Mouse (Mus musculus): ENCODE results near the gene Glra3.

Glra3 gene

GRCm38 (mm10) chr8:55939870-55940525 is at the start of gene Glra3:
Gene Glra3 (plus strand): TSS chr8:55940460.
- peak; percentile 44 to 45 for DNase-seq (ENCODE audit: low spot score in 2 of 2)

GRCm38 (mm10) chr8:55906848-55907247 is 33.4 kb upstream of the Glra3 start, which contains the start of gene Adam29:
Gene Adam29 (minus strand): TSS chr8:55906948.
- DNase-seq (ENCODE audit: low spot score in 2 of 2): no peak

- no peak for DNase-seq (ENCODE audit: low spot score in 2 of 2)
These were observed 243 bp downstream of the Glra3 start for GRCm38 (mm10) chr8:55940526-55940880.

- DNase-seq (ENCODE audit: low spot score in 2 of 2): no peak
These were observed 24.6 kb downstream of the Glra3 start for GRCm38 (mm10) chr8:55964759-55965320.

- peak; percentile 7 to 9 for DNase-seq (ENCODE audit: low spot score in 2 of 2)
These were observed 57.6 kb downstream of the Glra3 start for GRCm38 (mm10) chr8:55997859-55998258.

- DNase-seq (ENCODE audit: low spot score in 2 of 2): no peak
These were observed 114.1 kb downstream of the Glra3 start for GRCm38 (mm10) chr8:56054324-56054723.

- DNase-seq (ENCODE audit: low spot score in 2 of 2): no peak
These were observed 122.8 kb downstream of the Glra3 start for GRCm38 (mm10) chr8:56063081-56063480.

GRCm38 (mm10) chr8:56070486-56071254 is 130.4 kb downstream of the Glra3 start:
- DNase-seq (ENCODE audit: low spot score in 2 of 2): no peak

GRCm38 (mm10) chr8:56083654-56084053 is 143.4 kb downstream of the Glra3 start:
- DNase-seq (ENCODE audit: low spot score in 2 of 2): no peak

GRCm38 (mm10) chr8:56094385-56094784 is 154.1 kb downstream of the Glra3 start:
- no peak for DNase-seq (ENCODE audit: low spot score in 2 of 2)

GRCm38 (mm10) chr8:56110296-56110695 is 170.0 kb downstream of the Glra3 start:
- no peak for DNase-seq (ENCODE audit: low spot score in 2 of 2)

GRCm38 (mm10) chr8:56129357-56129756 is 189.1 kb downstream of the Glra3 start:
- no peak for DNase-seq (ENCODE audit: low spot score in 2 of 2)

GRCm38 (mm10) chr8:56150697-56151096 is 210.4 kb downstream of the Glra3 start:
- DNase-seq (ENCODE audit: low spot score in 2 of 2): no peak

GRCm38 (mm10) chr8:56151574-56151973 is 211.3 kb downstream of the Glra3 start:
- DNase-seq (ENCODE audit: low spot score in 2 of 2): no peak

- DNase-seq (ENCODE audit: low spot score in 2 of 2): no peak
These were observed 218.7 kb downstream of the Glra3 start for GRCm38 (mm10) chr8:56158966-56159365.
